In genomic region chr13:28787331-28787643, GRCm38 (mm10) we compare ENCODE assay signal across 11 mouse cellular contexts.
A peak's percentile ranks its signal among the peaks of the same experiment; 100 is the strongest.
DNase-seq lines count a peak whose midpoint lies in the region; ATAC-seq and TF ChIP-seq lines count a peak whose summit lies in the region.
"Had no signal": no experiment of that assay in that cellular context is flagged by ENCODE, and none has a peak within 500 bp of the region (broad histone marks: within the 10 kb centered on the region; RNA-seq: fewer than 3 reads in every experiment).

No protein-coding gene starts in this region.

- no peak for TF ChIP-seq CTCF in stomach, postnatal 0 days (IDR thresholded peaks at IDR 0.05; ENCODE audit: low read depth)

- no peak for DNase-seq in stomach, postnatal 0 days (ENCODE audit: low spot score)
- no peak for DNase-seq in testis, postnatal 10 days (ENCODE audit: low spot score)
- DNase-seq in right cerebral cortex, postnatal 14 days = no peak
- DNase-seq: heart, postnatal 36 days; lung, adult 18-20 months had no signal

- no peak overlapping the region for H3K4me2 ChIP-seq in stomach, embryonic 14.5 days (replicated peaks; ENCODE audit: low read depth, low read length)
- no peak overlapping the region for H3K4me2 ChIP-seq in stomach, postnatal 0 days (replicated peaks; ENCODE audit: low read depth)
- H3K4me2 ChIP-seq in forebrain, embryonic 16.5 days (ENCODE audit: low read length) = no peak overlapping the region
- peak overlapping the region; percentile 54 for H3K4me2 ChIP-seq in limb, embryonic 13.5 days (replicated peaks)
- H3K4me2 ChIP-seq in stomach, embryonic 16.5 days (ENCODE audit: low read depth, low read length) = peak overlapping the region; percentile 19; the same call in 1 of the 2 replicates

- 36% methylated on average over 3 of the region's 3 CpGs for WGBS in stomach, embryonic 14.5 days
- 37% methylated on average over 3 of the region's 3 CpGs for WGBS in stomach, postnatal 0 days
- 23% methylated on average over 3 of the region's 3 CpGs for WGBS in forebrain, embryonic 16.5 days
- 18% methylated on average over 3 of the region's 3 CpGs for WGBS in limb, embryonic 13.5 days
- 41% methylated on average over 3 of the region's 3 CpGs for WGBS in stomach, embryonic 16.5 days

- H3K4me1 ChIP-seq in stomach, embryonic 14.5 days (ENCODE audit: control insufficient read depth, insufficient read depth, low read length) = peaks cover 10% of the 10 kb centered on the region
- no peaks in the 10 kb centered on the region for H3K4me1 ChIP-seq in stomach, postnatal 0 days (replicated peaks; ENCODE audit: control insufficient read depth, insufficient read depth)
- peaks cover 45% of the 10 kb centered on the region for H3K4me1 ChIP-seq in forebrain, embryonic 16.5 days (replicated peaks; ENCODE audit: control insufficient read depth, insufficient read depth, low read length)
- peaks cover 25% of the 10 kb centered on the region for H3K4me1 ChIP-seq in limb, embryonic 13.5 days
- peaks cover 10% of the 10 kb centered on the region for H3K4me1 ChIP-seq in stomach, embryonic 16.5 days (ENCODE audit: control insufficient read depth, insufficient read depth, low read length)

- peak overlapping the region; percentile 13; the same call in 1 of the 2 replicates for H3K27ac ChIP-seq in stomach, embryonic 14.5 days (ENCODE audit: low read length)
- H3K27ac ChIP-seq in stomach, postnatal 0 days (replicated peaks) = no peak overlapping the region
- peak overlapping the region; percentile 48 for H3K27ac ChIP-seq in forebrain, embryonic 16.5 days (ENCODE audit: low read length)
- peak overlapping the region; percentile 78 for H3K27ac ChIP-seq in limb, embryonic 13.5 days
- peak overlapping the region; percentile 23; the same call in 1 of the 2 replicates for H3K27ac ChIP-seq in stomach, embryonic 16.5 days (ENCODE audit: low read length)

- no peak for TF ChIP-seq EP300 in stomach, postnatal 0 days (optimal IDR thresholded peaks at IDR 0.05)

- no peak overlapping the region for H3K9ac ChIP-seq in stomach, embryonic 14.5 days (replicated peaks; ENCODE audit: low read depth, low read length)
- no peak overlapping the region for H3K9ac ChIP-seq in stomach, postnatal 0 days (ENCODE audit: low read length)
- no peak overlapping the region for H3K9ac ChIP-seq in forebrain, embryonic 16.5 days (replicated peaks; ENCODE audit: low read depth, low read length)
- peak overlapping the region; percentile 20; the same call in 1 of the 2 replicates for H3K9ac ChIP-seq in limb, embryonic 13.5 days
- no peak overlapping the region for H3K9ac ChIP-seq in stomach, embryonic 16.5 days (ENCODE audit: low read length)

- H3K27me3 ChIP-seq in stomach, embryonic 14.5 days (ENCODE audit: control insufficient read depth, insufficient read depth, low read length) = no peaks in the 10 kb centered on the region
- no peaks in the 10 kb centered on the region for H3K27me3 ChIP-seq in stomach, postnatal 0 days (ENCODE audit: control insufficient read depth, insufficient read depth, low read length)
- no peaks in the 10 kb centered on the region for H3K27me3 ChIP-seq in forebrain, embryonic 16.5 days (replicated peaks; ENCODE audit: control insufficient read depth, insufficient read depth, low read length)
- no peaks in the 10 kb centered on the region for H3K27me3 ChIP-seq in limb, embryonic 13.5 days
- H3K27me3 ChIP-seq in stomach, embryonic 16.5 days (ENCODE audit: control insufficient read depth, insufficient read depth, low read length) = no peaks in the 10 kb centered on the region

- H3K4me3 ChIP-seq in stomach, embryonic 14.5 days (ENCODE audit: low read depth, low read length) = no peak overlapping the region
- no peak overlapping the region for H3K4me3 ChIP-seq in stomach, postnatal 0 days (ENCODE audit: low read depth, low read length)
- no peak overlapping the region for H3K4me3 ChIP-seq in forebrain, embryonic 16.5 days (replicated peaks; ENCODE audit: low read length)
- H3K4me3 ChIP-seq in limb, embryonic 13.5 days = no peak overlapping the region
- no peak overlapping the region for H3K4me3 ChIP-seq in stomach, embryonic 16.5 days (replicated peaks; ENCODE audit: low read length)
- H3K4me3 ChIP-seq: erythroblast, embryonic 14.5 days had no signal

- ATAC-seq in stomach, embryonic 14.5 days (ENCODE audit: insufficient number of reproducible peaks, insufficient read depth, low FRiP score, low read depth) = no peak
- no peak for ATAC-seq in stomach, postnatal 0 days (ENCODE audit: low FRiP score, low TSS enrichment)
- no peak for ATAC-seq in forebrain, embryonic 16.5 days
- peak; percentile 51; the same call in 1 of the 2 replicates for ATAC-seq in limb, embryonic 13.5 days (ENCODE audit: low FRiP score, low read depth)
- no peak for ATAC-seq in stomach, embryonic 16.5 days (ENCODE audit: insufficient read depth, low FRiP score)
- no peak for ATAC-seq in megakaryocyte, adult 5-6 weeks (ENCODE audit: poor library complexity, severe bottlenecking)

- H3K9me3 ChIP-seq in stomach, embryonic 14.5 days (ENCODE audit: control insufficient read depth, low read depth, low read length) = no peaks in the 10 kb centered on the region
- no peaks in the 10 kb centered on the region for H3K9me3 ChIP-seq in stomach, postnatal 0 days (ENCODE audit: control insufficient read depth, low read length)
- H3K9me3 ChIP-seq in forebrain, embryonic 16.5 days (ENCODE audit: control insufficient read depth, low read length) = no peaks in the 10 kb centered on the region
- no peaks in the 10 kb centered on the region for H3K9me3 ChIP-seq in limb, embryonic 13.5 days
- no peaks in the 10 kb centered on the region for H3K9me3 ChIP-seq in stomach, embryonic 16.5 days (replicated peaks; ENCODE audit: control insufficient read depth, low read length)

- no peaks in the 10 kb centered on the region for H3K36me3 ChIP-seq in stomach, embryonic 14.5 days (ENCODE audit: control insufficient read depth, insufficient read depth, low read length)
- no peaks in the 10 kb centered on the region for H3K36me3 ChIP-seq in stomach, postnatal 0 days (ENCODE audit: control insufficient read depth, insufficient read depth, low read length)
- no peaks in the 10 kb centered on the region for H3K36me3 ChIP-seq in forebrain, embryonic 16.5 days (ENCODE audit: control insufficient read depth, insufficient read depth)
- H3K36me3 ChIP-seq in limb, embryonic 13.5 days = no peaks in the 10 kb centered on the region
- no peaks in the 10 kb centered on the region for H3K36me3 ChIP-seq in stomach, embryonic 16.5 days (ENCODE audit: control insufficient read depth, insufficient read depth, low read length)

Comparison
In these comparisons a context has a peak if more than half of its experiments do, and no peak if none do; other contexts are left out.
1. H3K4me2 ChIP-seq: peak in limb, embryonic 13.5 days (single experiment) and stomach, embryonic 16.5 days (single experiment); none in stomach, embryonic 14.5 days (single experiment), stomach, postnatal 0 days (single experiment) and forebrain, embryonic 16.5 days (single experiment).